Mouse (Mus musculus): ENCODE data around the gene Inpp5k. TPM values are rescaled to one million over a fixed set of nuclear protein-coding genes. Genes with fewer than 3 reads are reported as not detected.

Inpp5k gene
- polyA plus RNA-seq (2014; fragmentation: Nextera tagmentation; extraction: Ambion mirVana), result 49.2 and 53.0 TPM in 2 replicates

DNA sequence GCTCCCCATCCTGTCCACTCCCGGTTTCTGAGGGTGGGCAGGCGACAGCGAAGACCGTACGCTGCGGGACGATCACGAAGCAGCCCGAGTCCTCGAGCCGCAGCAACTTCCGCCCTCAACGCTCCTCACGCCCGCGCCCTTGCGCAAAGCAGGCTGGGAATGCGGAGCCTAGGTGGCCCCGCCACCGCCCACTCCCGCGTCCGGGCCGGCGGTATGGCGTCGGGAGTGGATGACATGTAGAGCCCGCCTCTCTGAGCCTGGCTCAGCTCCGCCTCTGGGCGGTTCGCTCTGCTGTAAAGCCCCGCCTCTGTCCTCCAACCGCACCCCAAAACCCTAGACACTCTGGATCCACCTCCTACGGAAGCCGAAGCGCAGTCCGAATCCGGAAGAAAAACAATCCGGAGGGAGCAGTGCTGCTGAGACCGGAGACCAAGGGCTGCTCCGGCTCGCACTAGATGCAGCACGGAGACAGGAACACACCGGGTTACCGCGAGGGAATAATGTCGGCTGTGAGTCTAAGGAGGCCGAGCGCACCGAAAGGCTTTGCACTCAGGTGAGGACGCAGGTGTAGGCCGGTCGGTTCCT, at the start of gene Inpp5k:
Gene Inpp5k, plus strand, starts transcription at position 344 of the 585 bp plus-strand sequence.
- peaks cover 14% of the 10 kb centered on the region for H3K4me1 ChIP-seq (ENCODE audit: control insufficient read depth, insufficient read depth, low read length)
- peak within 1 kb of the TSS; percentile 69 for H3K4me3 ChIP-seq (replicated peaks; ENCODE audit: low read depth, low read length)
- H3K27ac ChIP-seq (replicated peaks; ENCODE audit: low read depth, low read length), result peak within 1 kb of the TSS; percentile 77
- H3K27me3 ChIP-seq (ENCODE audit: control insufficient read depth, insufficient read depth, low read length), result no peaks in the 10 kb centered on the region
- peak; percentile 100 for ATAC-seq (ENCODE audit: low FRiP score, low TSS enrichment)
- peak; percentile 98 for DNase-seq
- H3K36me3 ChIP-seq (ENCODE audit: control insufficient read depth, insufficient read depth, low read length), result peaks cover 40% of the 10 kb centered on the region
- no peaks in the 10 kb centered on the region for H3K9me3 ChIP-seq (ENCODE audit: control insufficient read depth, low read length)
- H3K9ac ChIP-seq (replicated peaks; ENCODE audit: low read length), result peak within 1 kb of the TSS; percentile 67
- WGBS, result under 1% methylated on average over 53 of the region's 53 CpGs
- peak within 1 kb of the TSS; percentile 88 for H3K4me2 ChIP-seq (ENCODE audit: low read length)

- Histone ChIP-seq H3K4me2 (ENCODE audit: low read length) (no peak overlapping the region), H3K36me3 (ENCODE audit: control insufficient read depth, insufficient read depth, low read length) (no peaks in the 10 kb centered on the region), H3K4me3 (replicated peaks; ENCODE audit: low read depth, low read length) (no peak overlapping the region), H3K27me3 (ENCODE audit: control insufficient read depth, insufficient read depth, low read length) (no peaks in the 10 kb centered on the region), H3K4me1 (ENCODE audit: control insufficient read depth, insufficient read depth, low read length) (no peaks in the 10 kb centered on the region), H3K9ac (replicated peaks; ENCODE audit: low read length) (no peak overlapping the region), H3K9me3 (ENCODE audit: control insufficient read depth, low read length) (no peaks in the 10 kb centered on the region), H3K27ac (replicated peaks; ENCODE audit: low read depth, low read length) (no peak overlapping the region)
- 94% methylated on average over 7 of the region's 7 CpGs for WGBS
- no peak for ATAC-seq (ENCODE audit: low FRiP score, low TSS enrichment)
- no peak for DNase-seq
Measured at GRCm38 (mm10) chr11:75581495-75582149, 49.2 kb upstream of the Inpp5k start.

DNA sequence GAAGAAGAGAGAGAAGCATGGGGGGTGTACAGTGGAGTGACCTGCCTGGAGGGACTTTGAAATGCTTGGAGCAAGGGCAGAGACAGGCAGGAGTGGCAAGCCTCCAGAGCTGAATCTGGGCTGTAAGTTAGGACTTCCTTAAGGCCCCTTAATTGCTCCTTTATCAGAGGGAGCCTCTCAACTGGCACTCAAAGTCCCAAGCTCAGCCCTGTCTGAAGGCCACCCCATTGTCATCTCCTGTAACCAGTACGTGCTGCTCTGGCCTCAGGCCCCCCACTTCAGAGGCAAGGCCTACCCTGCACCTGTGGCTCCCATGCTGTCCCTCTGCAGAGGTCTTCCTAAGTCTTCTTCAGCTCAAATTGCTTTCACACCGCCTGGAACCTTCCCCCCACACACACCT, 47.3 kb upstream of the Inpp5k start:
- DNase-seq, result no peak
- H3K36me3 ChIP-seq (ENCODE audit: control insufficient read depth, insufficient read depth, low read length), result no peaks in the 10 kb centered on the region
- no peak overlapping the region for H3K4me3 ChIP-seq (replicated peaks; ENCODE audit: low read depth, low read length)
- no peaks in the 10 kb centered on the region for H3K9me3 ChIP-seq (ENCODE audit: control insufficient read depth, low read length)
- no peak overlapping the region for H3K9ac ChIP-seq (replicated peaks; ENCODE audit: low read length)
- H3K27me3 ChIP-seq (ENCODE audit: control insufficient read depth, insufficient read depth, low read length), result no peaks in the 10 kb centered on the region
- no peaks in the 10 kb centered on the region; the same call in 1 of the 2 replicates for H3K4me1 ChIP-seq (ENCODE audit: control insufficient read depth, insufficient read depth, low read length)
- no peak overlapping the region for H3K27ac ChIP-seq (replicated peaks; ENCODE audit: low read depth, low read length)
- no peak for ATAC-seq (ENCODE audit: low FRiP score, low TSS enrichment)
- no peak overlapping the region for H3K4me2 ChIP-seq (ENCODE audit: low read length)
- 61% methylated on average over 2 of the region's 2 CpGs for WGBS

GRCm38 (mm10) chr11:75585061-75585460, 45.7 kb upstream of the Inpp5k start:
- no peaks in the 10 kb centered on the region for H3K9me3 ChIP-seq (ENCODE audit: control insufficient read depth, low read length)
- no peak for ATAC-seq (ENCODE audit: low FRiP score, low TSS enrichment)
- 88% methylated on average over 4 of the region's 4 CpGs for WGBS
- H3K4me3 ChIP-seq (replicated peaks; ENCODE audit: low read depth, low read length), result no peak overlapping the region
- H3K4me1 ChIP-seq (ENCODE audit: control insufficient read depth, insufficient read depth, low read length), result peaks cover 12% of the 10 kb centered on the region
- H3K4me2 ChIP-seq (ENCODE audit: low read length), result no peak overlapping the region
- DNase-seq, result no peak
- H3K9ac ChIP-seq (replicated peaks; ENCODE audit: low read length), result no peak overlapping the region
- H3K27me3 ChIP-seq (ENCODE audit: control insufficient read depth, insufficient read depth, low read length), result no peaks in the 10 kb centered on the region
- H3K36me3 ChIP-seq (ENCODE audit: control insufficient read depth, insufficient read depth, low read length), result no peaks in the 10 kb centered on the region
- no peak overlapping the region for H3K27ac ChIP-seq (replicated peaks; ENCODE audit: low read depth, low read length)

GRCm38 (mm10) chr11:75585978-75586377, 44.8 kb upstream of the Inpp5k start:
- Histone ChIP-seq H3K4me3 (replicated peaks; ENCODE audit: low read depth, low read length) (no peak overlapping the region), H3K27me3 (ENCODE audit: control insufficient read depth, insufficient read depth, low read length) (no peaks in the 10 kb centered on the region), H3K36me3 (ENCODE audit: control insufficient read depth, insufficient read depth, low read length) (no peaks in the 10 kb centered on the region), H3K4me2 (ENCODE audit: low read length) (no peak overlapping the region), H3K4me1 (ENCODE audit: control insufficient read depth, insufficient read depth, low read length) (peaks cover 12% of the 10 kb centered on the region), H3K27ac (replicated peaks; ENCODE audit: low read depth, low read length) (no peak overlapping the region), H3K9ac (replicated peaks; ENCODE audit: low read length) (no peak overlapping the region), H3K9me3 (ENCODE audit: control insufficient read depth, low read length) (no peaks in the 10 kb centered on the region)
- no peak for DNase-seq
- no peak for ATAC-seq (ENCODE audit: low FRiP score, low TSS enrichment)
- 78% methylated on average over 5 of the region's 5 CpGs for WGBS

DNA sequence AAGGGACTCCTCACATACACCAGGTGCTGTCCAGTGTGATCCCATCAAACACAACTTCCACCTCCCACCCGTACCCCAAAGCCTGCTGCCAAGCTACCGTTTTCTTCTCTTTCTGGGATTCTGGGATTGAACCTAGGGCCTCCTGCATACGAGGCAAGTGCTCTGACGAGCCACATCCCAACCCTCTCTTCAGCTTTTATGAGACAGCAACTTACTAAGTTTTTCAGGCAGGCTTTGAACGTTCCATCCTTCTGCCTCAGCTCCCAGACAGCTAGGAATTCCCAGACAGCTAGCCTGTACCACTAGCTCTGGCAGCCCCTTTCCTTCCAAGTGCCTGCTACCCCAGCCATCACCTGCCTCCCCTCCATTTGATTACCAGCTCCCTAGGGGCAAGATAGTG, 43.8 kb upstream of the Inpp5k start:
- Histone ChIP-seq H3K27me3 (ENCODE audit: control insufficient read depth, insufficient read depth, low read length) (no peaks in the 10 kb centered on the region), H3K36me3 (ENCODE audit: control insufficient read depth, insufficient read depth, low read length) (no peaks in the 10 kb centered on the region), H3K9me3 (ENCODE audit: control insufficient read depth, low read length) (no peaks in the 10 kb centered on the region), H3K4me2 (ENCODE audit: low read length) (no peak overlapping the region), H3K9ac (replicated peaks; ENCODE audit: low read length) (0 out of 2 replicates have a peak overlapping the region, but pooled peaks have one; percentile 97), H3K4me1 (ENCODE audit: control insufficient read depth, insufficient read depth, low read length) (peaks cover 12% of the 10 kb centered on the region), H3K27ac (replicated peaks; ENCODE audit: low read depth, low read length) (no peak overlapping the region), H3K4me3 (replicated peaks; ENCODE audit: low read depth, low read length) (no peak overlapping the region)
- WGBS, result 80% methylated on average over 5 of the region's 5 CpGs
- ATAC-seq (ENCODE audit: low FRiP score, low TSS enrichment) (no peak), DNase-seq (no peak)

- Histone ChIP-seq H3K27me3 (ENCODE audit: control insufficient read depth, insufficient read depth, low read length) (no peaks in the 10 kb centered on the region), H3K27ac (replicated peaks; ENCODE audit: low read depth, low read length) (peak within 1 kb of the TSS; percentile 90), H3K9me3 (ENCODE audit: control insufficient read depth, low read length) (no peaks in the 10 kb centered on the region), H3K36me3 (ENCODE audit: control insufficient read depth, insufficient read depth, low read length) (peaks cover 6% of the 10 kb centered on the region), H3K4me2 (ENCODE audit: low read length) (peak within 1 kb of the TSS; percentile 91), H3K4me3 (replicated peaks; ENCODE audit: low read depth, low read length) (peak within 1 kb of the TSS; percentile 92), H3K4me1 (ENCODE audit: control insufficient read depth, insufficient read depth, low read length) (peaks cover 12% of the 10 kb centered on the region), H3K9ac (replicated peaks; ENCODE audit: low read length) (peak within 1 kb of the TSS; percentile 97)
- DNase-seq (peak; percentile 97), ATAC-seq (ENCODE audit: low FRiP score, low TSS enrichment) (peak; percentile 95)
- 5% methylated on average over 49 of the region's 49 CpGs for WGBS
Measured at GRCm38 (mm10) chr11:75587493-75588284, 43.1 kb upstream of the Inpp5k start, which contains the start of gene Pitpna. TSS of gene Pitpna (plus strand) at chr11:75588097.

DNA sequence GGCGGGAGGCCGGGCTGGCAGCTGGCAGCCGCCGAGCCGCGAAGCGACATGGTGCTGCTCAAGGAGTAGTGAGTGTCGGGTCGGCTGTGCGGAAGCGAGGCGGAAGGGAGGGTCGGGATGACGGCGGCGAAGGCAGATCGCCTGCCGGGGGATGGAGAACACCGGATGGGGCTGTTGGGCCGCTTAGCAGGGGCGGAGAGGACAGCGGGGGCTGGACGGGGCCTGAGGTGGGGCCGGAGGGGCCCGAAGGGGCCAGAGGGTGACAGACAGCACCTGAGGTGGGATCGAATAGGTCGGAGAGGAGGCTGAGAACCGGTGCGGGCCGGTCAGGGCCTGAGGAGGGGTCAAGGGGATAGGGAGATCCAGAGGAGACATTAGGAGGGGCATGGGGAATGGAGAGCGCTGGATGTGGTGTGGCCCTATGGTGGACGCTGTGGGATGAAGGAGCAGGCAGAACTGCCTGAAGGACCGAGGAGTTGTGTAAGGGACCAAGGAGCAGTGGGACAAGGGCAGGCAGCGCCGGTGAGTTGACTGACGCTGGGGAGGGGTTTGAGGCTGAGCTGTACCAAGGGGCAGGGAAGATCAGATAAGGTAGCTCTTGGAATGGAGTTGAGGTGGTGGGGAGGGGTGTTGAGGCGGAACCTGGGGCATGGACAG, 42.4 kb upstream of the Inpp5k start:
- peaks cover 12% of the 10 kb centered on the region for H3K4me1 ChIP-seq (ENCODE audit: control insufficient read depth, insufficient read depth, low read length)
- no peaks in the 10 kb centered on the region for H3K27me3 ChIP-seq (ENCODE audit: control insufficient read depth, insufficient read depth, low read length)
- no peaks in the 10 kb centered on the region for H3K9me3 ChIP-seq (ENCODE audit: control insufficient read depth, low read length)
- peak overlapping the region; percentile 92 for H3K4me3 ChIP-seq (replicated peaks; ENCODE audit: low read depth, low read length)
- DNase-seq (peak; percentile 24), ATAC-seq (ENCODE audit: low FRiP score, low TSS enrichment) (peak; percentile 81)
- peak overlapping the region; percentile 90 for H3K27ac ChIP-seq (replicated peaks; ENCODE audit: low read depth, low read length)
- peaks cover 13% of the 10 kb centered on the region for H3K36me3 ChIP-seq (ENCODE audit: control insufficient read depth, insufficient read depth, low read length)
- peak overlapping the region; percentile 97 for H3K9ac ChIP-seq (replicated peaks; ENCODE audit: low read length)
- H3K4me2 ChIP-seq (ENCODE audit: low read length), result peak overlapping the region; percentile 91
- 1% methylated on average over 37 of the region's 37 CpGs for WGBS
